Mouse (Mus musculus) cerebellum, postnatal 25 days (tissue): ENCODE measurements around the gene Hoxd3.

Experiments used
- DNase-seq, 2 experiments: peaks; one replicate each; pipeline ENCODE4 v3.0.0; 2021; ENCODE audit warnings: mixed read lengths in 2 of 2

The Hoxd3 gene

DNA sequence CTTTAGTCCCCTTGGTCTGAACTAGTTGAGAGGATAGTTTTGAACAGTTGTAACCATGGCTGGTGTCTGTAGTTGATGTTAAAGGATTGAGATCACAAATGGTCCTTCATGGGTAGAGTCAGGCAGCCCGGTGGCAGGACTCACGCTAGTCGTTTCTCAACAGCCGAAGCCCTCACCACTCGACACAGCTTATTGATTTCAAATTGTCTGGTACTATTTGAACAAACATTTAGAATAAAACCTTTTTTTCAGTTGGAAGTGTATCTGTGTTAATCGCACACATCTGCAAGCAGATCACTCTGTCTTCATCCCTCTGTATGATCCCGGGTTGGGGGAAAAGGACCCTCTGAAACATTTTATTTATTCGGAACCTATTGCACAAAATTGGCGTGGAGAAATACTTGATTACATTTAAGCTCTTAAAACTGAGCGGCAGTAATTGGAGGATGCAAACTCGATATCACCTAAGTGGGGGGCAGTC is 36.0 kb downstream of the Hoxd3 start:
- DNase-seq, result no peak

DNA sequence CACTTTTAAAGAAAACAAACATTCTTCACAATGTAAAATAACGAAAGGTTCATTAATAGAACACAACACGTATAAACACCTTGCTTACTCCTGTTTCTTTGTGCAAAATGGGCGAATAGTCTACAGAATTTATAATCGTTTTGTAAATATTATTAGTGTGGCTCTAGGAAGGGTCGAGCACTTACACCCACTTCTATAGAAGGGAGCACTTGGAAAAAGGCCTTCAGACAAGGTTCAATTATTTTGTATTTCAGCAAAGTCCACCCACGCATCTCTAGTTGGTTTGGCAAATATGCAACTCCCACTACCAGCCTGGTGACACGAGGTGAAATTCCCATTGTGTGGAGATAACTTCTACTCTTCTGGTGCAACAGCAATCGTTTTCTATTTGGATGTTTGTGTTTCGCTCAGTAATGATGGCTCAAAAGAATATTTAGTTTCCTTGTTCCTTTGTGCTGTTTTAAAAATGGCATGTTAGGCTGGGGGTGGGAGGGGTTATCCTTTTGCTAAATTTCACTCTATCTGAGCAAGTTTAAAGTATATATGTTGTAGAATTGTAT is 36.8 kb downstream of the Hoxd3 start:
- no peak for DNase-seq

- DNase-seq, result peak in 1 of 2 experiments; percentile 15
These were observed 37.8 kb downstream of the Hoxd3 start for GRCm38 (mm10) chr2:74749337-74750121.

DNA sequence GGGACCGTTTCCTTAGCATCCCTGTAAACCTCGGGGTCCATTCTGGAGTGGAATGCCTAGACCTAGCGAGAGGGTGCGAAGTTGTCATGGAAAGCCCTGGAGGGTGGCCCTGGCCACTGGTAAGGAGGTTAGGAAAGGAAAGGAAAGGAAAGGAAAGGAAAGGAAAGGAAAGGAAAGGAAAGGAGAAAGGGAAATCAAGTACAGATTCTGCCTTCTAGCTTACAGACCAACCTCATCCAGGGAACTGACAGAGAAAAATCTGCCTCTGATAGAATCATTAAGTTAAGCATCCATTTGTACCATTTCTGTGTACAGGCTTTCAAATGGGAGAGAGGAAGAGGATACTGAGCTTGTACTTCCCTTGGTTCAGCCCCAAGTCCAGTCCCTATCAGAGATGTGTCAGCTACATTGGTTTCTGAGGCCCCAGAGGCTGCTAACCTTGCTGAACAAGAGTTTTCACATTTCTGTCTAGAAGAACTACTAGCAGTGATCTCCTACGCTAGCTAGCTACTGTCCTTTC is 39.1 kb downstream of the Hoxd3 start:
- DNase-seq, result no peak

- no peak for DNase-seq
These were observed 40.1 kb downstream of the Hoxd3 start for GRCm38 (mm10) chr2:74751861-74752260.

GRCm38 (mm10) chr2:74752431-74753174 is 40.9 kb downstream of the Hoxd3 start:
- DNase-seq, result no peak

- DNase-seq, result no peak
These were observed 41.4 kb downstream of the Hoxd3 start for GRCm38 (mm10) chr2:74753175-74753523.

- no peak for DNase-seq
These were observed 42.0 kb downstream of the Hoxd3 start for GRCm38 (mm10) chr2:74753711-74754110.

- DNase-seq, result no peak
These were observed 48.4 kb downstream of the Hoxd3 start for GRCm38 (mm10) chr2:74760146-74760545.

DNA sequence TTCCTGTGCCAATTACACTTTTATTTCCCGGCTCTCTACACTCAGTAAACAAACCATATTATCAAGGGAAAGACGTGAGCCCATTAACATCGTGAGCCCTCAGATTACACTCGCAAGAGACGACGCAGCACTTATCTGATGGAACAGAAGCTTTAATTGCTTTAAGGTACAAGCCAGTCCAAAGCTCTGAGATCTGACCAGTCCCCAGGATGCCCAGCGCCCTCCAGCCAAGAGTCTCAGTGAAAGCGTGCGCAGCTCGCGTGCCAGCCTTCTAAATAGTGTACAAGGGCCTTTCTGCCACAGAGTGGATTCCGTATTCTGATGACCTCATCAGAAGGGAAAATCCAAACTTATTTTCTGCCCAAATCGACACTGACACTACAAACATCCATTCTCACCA is 50.2 kb downstream of the Hoxd3 start:
- no peak for DNase-seq

DNA sequence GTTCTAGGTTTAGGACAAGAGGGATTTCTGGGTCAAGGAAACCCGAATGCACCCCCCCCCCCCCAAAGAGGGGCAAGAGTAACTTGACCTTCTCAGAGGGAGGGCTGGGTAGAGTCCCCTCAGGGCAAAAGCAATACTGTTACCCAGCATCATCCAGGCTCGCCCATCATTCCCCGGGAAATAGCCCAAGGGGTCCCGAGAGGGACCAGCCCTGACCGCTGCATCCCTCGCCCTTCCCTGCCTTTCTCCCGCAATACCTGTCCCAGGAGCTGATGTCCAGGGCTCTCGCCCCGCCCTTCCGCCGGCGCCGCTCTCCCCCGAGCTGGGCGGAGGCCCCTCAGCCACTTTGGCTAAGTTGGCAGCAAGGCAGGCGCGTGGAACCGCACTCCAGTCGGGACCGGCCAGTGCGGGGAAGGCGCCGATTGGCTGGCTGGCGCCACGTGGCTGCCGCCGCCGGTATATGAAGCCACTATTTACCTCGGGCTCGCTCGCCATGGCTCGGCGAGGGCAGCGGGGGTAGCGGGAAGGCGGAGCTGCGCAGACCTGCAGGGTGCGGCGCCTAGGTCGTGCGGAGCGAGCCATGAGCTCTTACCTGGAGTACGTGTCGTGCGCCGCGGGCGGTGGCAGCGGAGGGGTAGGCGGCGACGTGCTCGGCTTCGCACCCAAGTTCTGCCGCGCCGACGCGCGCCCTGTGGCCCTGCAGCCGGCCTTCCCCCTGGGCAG is 51.0 kb downstream of the Hoxd3 start, which contains the start of gene Hoxd1:
Hoxd1 (plus strand) TSS at position 459 of the 723 bp plus-strand sequence.
- DNase-seq, result peak; percentile 19 to 43

- DNase-seq, result no peak
These were observed 51.6 kb downstream of the Hoxd3 start for GRCm38 (mm10) chr2:74763245-74763735.

DNA sequence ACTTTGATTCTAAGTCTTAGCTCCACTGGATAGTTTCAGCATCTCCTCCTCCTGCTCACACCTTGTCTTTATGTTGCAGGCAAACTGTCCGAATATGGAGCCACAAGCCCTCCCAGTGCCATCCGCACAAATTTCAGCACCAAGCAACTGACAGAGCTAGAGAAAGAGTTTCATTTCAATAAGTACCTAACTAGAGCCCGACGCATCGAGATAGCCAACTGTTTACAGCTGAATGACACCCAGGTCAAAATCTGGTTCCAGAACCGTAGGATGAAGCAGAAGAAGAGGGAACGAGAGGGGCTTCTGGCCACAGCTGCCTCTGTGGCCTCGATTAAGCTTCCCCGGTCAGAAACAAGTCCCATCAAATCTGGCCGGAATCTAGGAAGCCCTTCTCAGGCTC is 52.2 kb downstream of the Hoxd3 start:
- no peak for DNase-seq

GRCm38 (mm10) chr2:74774359-74774758 is 62.6 kb downstream of the Hoxd3 start:
- no peak for DNase-seq

DNA sequence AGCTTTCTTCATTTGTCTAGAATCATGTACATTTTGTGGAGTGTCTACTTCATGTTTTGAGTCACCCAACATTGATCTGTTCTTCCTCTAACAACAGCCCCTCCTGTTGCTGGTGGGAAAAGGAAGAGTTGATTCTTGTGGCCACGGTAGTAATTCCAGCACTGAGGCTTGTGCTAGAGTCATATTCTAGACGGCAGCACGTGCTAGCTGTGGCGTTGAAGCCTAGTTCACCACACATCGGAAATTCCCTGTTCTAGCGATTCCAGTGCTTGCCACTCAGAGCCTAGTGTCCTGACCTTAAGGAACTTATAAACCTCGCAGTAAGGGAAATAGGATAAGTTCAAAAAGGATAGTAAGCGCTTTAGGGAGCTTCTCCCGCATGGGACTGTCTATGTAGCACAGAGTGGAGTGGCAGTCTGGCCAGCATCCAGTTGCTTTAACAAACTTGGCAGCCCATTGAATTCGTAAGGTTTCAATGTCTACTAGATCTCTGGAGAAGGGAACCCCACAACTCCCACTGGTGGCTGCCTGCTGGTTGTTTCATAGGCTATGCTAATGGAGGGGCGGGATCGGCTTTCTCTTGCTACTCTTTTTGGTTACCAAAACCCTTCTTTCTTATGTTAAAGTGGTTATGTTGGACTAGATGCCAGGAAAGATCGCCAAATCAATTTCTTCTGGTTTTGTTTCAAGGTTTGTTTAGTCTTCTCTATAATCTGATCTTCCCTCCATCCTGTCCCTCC is 66.0 kb downstream of the Hoxd3 start:
- no peak for DNase-seq

DNA sequence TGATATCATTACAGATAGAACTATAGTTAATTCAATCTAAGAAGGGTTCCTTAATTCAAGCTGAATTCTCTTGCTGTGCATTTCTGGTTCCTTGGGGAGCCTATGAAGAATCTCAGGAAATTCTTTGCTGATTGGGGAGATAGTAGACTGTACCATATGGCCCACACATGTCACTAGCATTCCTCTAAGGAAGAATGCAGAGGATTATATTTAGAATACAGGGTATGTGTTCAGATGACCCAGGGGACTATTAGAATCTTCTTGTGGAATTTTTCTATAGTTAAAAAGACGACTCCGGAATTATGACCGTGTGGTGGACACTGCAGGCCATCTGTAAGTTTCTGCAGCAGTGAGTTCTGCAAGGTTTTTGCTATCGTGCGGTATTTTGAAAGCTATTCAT is 69.7 kb downstream of the Hoxd3 start:
- no peak for DNase-seq

DNA sequence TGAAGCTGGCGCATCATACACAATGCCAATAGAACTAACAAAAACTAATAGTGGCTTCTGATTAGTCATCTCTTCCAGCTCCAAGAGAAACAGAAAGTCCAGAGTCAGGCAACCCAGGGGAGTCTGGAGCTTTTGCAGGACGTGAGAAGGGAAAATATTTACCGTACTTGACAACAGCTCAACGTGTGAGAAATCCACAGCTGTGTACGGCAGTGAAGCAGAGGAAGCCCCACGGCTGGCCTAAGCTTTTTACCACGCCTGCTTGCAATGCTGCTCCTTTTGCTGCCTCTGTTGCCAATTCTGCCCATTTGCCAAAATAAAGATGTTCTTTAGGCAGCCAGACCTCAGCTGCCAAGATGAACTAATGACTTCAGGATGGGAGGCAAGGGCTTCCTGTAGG is 83.8 kb downstream of the Hoxd3 start:
- no peak for DNase-seq
